Mouse (Mus musculus) right cerebral cortex, adult 18-20 months (tissue): ENCODE data around the gene Arl4c.
"Not testable (repeated sequence)": the region's sequence is repeated elsewhere in the genome, so short reads cannot be mapped to it uniquely, and the experiment has no call there.

Source experiments
- DNase-seq: peaks from one replicate; pipeline ENCODE4 v3.0.0; 2022; ENCODE audit warnings: mixed read lengths

The Arl4c gene

DNA sequence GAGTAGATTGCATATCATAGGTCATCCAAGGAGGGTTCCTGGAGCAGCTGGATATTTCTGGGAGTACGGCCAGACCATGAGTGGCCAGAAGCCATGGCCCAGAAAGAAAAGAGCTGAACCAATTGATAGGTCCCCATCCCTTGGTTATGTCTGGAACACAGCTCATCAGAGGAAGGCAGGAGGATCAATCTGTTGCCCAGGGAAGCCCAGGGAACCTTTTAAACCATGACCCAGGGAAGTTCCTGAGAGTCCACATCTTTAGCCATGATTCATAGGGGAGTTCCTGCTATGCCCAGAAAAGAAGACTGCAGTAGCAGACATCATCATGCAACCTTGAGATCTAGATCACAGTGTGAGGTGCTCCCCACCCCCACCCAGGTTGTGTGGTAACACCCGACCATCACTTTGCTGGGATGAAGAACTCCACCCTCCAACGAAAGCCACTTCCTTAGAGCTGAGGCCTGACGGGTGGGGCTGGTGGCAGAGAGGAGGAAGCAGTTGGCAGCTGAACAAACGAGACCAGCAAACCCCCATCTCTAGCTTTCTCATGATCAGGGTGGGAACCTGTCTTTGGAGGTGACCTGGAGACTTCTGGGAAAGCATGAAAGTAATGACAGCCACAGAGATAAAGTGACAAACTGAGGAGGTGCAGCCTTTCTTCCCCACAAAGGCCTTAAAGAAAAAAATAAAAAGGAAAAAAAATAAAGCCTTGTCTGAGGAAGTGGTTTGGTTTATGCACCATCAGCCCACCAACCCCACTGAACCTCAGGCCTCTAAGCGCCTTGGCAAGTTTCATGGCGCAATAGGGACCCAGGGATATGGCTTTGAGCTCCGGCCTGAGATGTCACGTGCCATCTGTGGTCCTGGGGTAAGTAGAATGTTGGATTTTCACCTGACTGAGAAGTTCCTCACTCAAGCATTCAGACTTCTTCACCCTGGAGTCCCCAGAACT, 47.2 kb downstream of the Arl4c start:
- DNase-seq, result no peak

- DNase-seq, result no peak
Measured at GRCm38 (mm10) chr1:88653614-88654520, 48.2 kb downstream of the Arl4c start.

DNA sequence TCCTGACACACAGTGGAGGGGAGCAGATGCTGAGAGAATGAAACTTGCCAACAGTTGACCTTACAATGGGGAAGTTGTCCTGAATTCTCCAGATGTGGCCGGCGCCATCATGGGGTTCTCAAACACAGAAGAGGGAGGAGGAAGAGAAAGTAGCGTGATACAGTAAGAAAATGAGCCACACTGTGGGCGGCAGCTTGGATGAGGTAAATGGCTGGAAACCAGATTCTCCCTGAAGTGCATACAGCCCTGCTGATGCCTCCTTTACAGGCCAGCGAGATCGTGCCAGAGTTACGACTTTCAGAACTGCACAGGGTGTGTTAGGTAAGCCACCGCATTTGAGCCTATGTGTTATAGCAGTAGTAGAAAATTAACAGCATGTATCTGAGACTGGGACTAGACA, 49.3 kb downstream of the Arl4c start:
- no peak for DNase-seq

DNA sequence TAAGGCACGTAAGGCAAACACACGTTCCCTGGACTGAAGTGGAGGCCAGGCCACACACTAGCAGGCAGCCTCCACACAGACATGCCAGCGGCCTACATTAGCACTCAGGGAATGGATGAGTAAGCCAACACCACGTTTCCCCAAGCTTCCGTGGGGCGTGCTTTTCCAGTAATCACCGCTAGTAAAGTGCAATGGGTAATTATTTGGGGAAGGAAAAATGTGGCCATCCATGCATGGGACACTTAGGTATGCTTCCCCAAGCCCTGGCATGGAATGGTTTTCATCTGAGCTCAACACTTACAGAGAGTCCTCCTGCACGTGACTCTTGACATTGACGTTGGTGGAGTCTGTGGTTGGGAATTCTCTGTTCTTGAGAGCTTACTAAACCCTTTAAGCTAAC, 50.4 kb downstream of the Arl4c start:
- no peak for DNase-seq

DNA sequence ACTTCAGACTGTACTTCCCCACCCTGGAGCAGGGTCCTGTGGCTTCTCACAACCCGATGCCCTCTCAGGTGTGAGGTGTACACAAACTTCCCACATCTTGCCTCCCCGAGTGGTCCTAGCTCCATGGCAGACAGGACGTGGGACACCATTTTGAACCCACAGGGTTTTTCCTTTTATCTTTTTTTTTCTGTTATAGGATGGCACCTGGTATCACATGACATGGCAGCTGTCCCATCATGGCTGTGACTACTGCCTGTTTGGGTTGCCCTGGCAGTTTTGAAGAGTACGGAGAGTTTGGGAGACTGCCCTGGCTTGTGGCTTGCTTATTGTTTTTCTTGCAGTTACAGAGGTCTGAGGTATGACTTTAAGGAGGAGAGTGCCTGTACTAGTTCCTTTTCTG, 53.3 kb downstream of the Arl4c start:
- DNase-seq, result no peak

DNA sequence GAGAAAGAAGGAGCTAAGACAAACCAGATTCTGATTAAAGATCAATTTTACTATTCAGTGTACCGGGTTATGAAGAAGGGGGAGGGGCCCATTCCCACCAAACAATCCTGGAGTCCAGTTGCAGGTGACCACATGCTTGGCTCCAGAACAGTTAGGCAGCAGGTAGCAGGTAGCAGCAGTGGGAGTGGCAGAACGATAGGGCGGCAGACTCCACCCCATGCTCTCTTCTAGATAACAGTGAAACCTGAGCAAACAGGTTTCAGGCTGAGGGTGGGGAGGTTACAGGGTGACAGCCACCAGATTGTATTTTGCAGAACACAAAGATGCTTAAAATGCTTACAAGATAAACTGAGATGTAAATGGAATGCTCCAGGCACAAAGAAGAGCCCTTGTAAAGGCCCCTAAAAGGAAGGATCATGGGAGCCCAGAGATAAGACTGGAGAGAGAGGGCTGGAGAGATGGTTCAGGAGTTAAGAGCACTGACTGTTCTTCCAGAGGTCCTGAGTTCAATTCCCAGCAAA, 56.4 kb downstream of the Arl4c start:
- no peak for DNase-seq

GRCm38 (mm10) chr1:88644417-88644816, 57.6 kb downstream of the Arl4c start:
- no peak for DNase-seq

DNA sequence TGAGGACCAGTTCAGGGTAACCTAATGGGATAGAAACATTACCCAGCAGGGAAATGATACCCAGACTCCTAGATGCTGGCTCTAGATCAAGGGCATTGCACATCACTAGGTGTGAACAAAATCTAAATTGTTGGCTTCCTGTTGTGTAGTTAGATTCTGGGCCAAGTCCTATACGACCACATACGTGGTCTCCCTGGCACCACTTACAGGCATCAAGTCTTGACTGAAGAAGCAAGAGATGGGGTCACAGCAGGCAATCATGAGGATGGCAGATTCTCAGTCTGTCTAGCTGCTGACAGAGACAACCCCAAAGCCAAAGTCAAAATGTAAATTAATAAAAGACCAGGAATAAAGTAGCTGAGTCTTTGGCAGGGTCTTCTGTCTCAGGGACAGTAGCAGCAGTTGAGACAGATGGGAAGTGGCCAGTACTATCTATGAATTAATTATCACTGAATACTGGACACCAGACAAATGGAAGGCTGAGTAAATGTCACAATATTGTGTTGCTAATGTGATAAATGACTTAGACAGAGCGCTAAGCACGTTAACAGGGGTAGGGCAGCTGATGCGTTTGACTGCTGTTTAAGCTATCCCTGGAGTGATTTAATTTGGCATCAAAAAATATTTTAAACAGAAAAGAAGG, 58.7 kb downstream of the Arl4c start:
- no peak for DNase-seq

- DNase-seq, result no peak
Measured at GRCm38 (mm10) chr1:88642735-88643134, 59.3 kb downstream of the Arl4c start.

DNA sequence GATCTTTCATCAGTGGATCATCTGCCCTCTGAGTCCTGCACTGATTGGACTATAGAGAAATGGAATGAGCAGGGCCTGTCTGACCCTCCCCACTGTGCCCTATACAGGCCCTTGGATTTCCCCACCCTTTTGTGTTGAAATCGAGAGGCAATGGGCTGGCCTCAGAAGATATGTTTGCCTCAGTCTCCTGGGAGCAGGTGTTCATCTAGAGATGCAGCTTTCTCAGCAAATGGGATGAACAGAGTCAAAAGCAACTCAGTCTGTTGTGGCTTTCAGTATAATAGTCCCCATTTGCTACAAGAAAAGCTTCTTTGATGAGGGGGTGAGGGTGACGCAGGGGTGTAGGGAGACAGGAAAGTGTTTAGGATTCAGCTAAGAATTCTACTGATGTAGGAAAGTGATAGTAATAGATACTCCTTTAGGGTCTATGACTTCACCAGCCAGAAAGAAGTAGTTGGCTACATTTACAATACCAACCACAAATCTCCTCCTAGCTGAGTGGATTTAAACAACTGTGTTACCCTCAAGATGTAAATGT, 60.3 kb downstream of the Arl4c start:
- no peak for DNase-seq

- no peak for DNase-seq
Measured at GRCm38 (mm10) chr1:88641194-88641593, 60.8 kb downstream of the Arl4c start.

- no peak for DNase-seq
Measured at GRCm38 (mm10) chr1:88639432-88640281, 62.4 kb downstream of the Arl4c start.

DNA sequence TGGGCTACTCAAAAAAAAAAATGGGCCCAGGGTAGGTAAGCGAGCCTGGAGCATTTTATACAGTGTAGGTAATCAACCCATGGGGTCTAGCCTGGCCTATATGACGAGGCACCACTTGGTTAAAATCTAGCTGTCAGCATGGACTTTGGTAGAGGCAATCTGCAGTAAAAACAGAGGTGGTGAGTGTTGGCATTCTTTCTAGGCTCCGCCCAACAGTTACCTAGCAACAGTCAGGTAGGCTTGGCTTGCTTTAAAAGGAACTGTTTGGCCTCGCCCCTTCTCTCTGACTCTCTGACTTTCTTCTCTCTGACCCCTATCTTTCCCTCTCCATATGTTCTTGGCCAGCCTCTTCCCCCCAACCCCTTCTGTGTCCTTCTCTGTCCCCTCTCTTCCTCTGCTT, 63.4 kb downstream of the Arl4c start:
- DNase-seq, result no peak

- not testable (repeated sequence) for DNase-seq
Measured at GRCm38 (mm10) chr1:88636579-88637161, 65.4 kb downstream of the Arl4c start.

- DNase-seq, result no peak
Measured at GRCm38 (mm10) chr1:88635659-88636058, 66.4 kb downstream of the Arl4c start.

DNA sequence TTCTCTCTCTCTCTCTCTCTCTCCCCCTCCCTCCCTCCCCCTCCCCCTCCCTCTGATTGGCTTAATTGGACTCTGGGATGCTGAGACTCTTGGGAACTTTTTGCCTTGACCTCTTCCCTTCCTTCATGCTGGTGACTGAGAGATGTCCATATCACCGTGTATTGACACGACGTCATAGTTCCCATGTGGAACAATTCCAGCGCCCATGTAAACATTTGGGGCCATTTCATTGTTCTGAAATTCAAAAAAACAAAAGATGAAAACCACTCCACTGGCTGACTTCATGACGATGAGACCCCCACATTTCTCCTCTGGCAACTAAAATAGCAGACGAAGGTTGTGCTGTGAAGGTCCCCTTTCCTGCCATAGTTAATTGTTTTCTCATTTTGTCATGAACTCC, 69.2 kb downstream of the Arl4c start:
- DNase-seq, result no peak

- DNase-seq, result no peak
Measured at GRCm38 (mm10) chr1:88629966-88630488, 72.0 kb downstream of the Arl4c start.

DNA sequence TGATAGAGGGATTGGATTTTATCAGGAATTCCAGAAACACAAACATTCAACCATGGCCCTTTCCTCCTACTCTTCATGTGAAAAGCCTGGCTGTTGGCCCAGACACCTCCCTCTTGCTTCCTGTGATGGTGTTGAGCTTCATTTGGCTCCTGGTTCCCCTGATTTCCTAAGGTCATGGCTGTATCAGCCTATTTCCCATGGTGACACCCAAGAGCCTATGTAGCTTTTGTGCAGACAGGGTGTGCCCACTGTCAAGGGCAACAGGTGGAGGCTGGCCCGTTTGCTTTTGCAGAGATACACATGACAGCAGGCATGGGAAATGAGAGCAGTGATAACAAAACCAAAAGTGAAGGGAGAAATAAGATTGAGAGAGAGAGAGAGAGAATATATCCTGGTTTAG, 76.8 kb downstream of the Arl4c start:
- no peak for DNase-seq

GRCm38 (mm10) chr1:88624376-88624775, 77.6 kb downstream of the Arl4c start:
- no peak for DNase-seq

- DNase-seq, result peak; percentile 14
Measured at GRCm38 (mm10) chr1:88623541-88624115, 78.4 kb downstream of the Arl4c start.
